Mouse (Mus musculus): ENCODE results near the gene Dtx1. TPM values are rescaled to one million over a fixed set of nuclear protein-coding genes. Genes with fewer than 3 reads are reported as not detected.
A peak's percentile ranks its signal among the peaks of the same experiment; 100 is the strongest.

Gene Dtx1
- total RNA-seq, 1 experiment: 13.6 TPM

DNA sequence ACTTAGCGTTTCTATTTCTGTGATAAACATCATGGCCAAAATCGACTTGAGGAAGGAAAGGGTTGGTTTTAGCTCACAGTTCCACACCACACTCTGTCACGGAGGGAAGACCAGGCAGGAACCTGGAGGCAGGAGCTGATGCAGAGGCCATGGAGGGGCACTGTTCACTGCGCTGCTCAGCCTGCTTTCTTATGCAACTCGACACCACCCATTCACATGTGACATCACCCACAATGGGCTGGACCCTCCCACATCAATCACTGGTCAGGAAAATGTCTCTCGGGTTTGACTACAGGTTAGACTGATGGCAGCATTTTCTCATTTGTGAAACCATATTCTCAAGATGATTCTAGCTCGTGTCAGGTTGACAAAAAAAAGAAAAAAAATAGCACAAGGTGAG lies 9.3 kb upstream of the Dtx1 start:
- in situ Hi-C loops (cut with MboI; ENCODE audit: low sequenced_read_pairs in 2 of 2, unreplicated experiment in 2 of 2): no loop called here
- peaks cover 4 to 18% of the 10 kb centered on the region in 2 experiments for H3K4me1 ChIP-seq (ENCODE audit: control insufficient read depth in 2 of 2, insufficient read depth in 2 of 2, low read length in 2 of 2, poor library complexity in 1 of 2)
- no peak overlapping the region for H3K27ac ChIP-seq (ENCODE audit: insufficient read depth, low read depth, low read length, poor library complexity, severe bottlenecking)
- H3K36me3 ChIP-seq (ENCODE audit: control insufficient read depth, insufficient read depth, low read length, poor library complexity, severe bottlenecking): no peaks in the 10 kb centered on the region
- TF ChIP-seq CHD2 (IDR thresholded peaks at IDR 0.05; ENCODE audit: low read depth, low read length) (no peak), MAFK (IDR thresholded peaks at IDR 0.05; ENCODE audit: insufficient read depth, low read depth, low read length) (no peak), ZNF384 (IDR thresholded peaks at IDR 0.05; ENCODE audit: low read depth, low read length) (no peak), ZC3H11A (IDR thresholded peaks at IDR 0.05; ENCODE audit: borderline replicate concordance, low read depth, low read length) (no peak), HCFC1 (IDR thresholded peaks at IDR 0.05; ENCODE audit: borderline replicate concordance, insufficient read depth, low read length) (no peak)
- DNase-seq (ENCODE audit: low read depth, low spot score): no peak
- no peak overlapping the region for H3K9ac ChIP-seq (ENCODE audit: insufficient read depth, low read depth, low read length, poor library complexity, severe bottlenecking)
- no peaks in the 10 kb centered on the region; the same call in 1 of the 2 replicates for H3K9me3 ChIP-seq (ENCODE audit: control insufficient read depth, insufficient read depth, low read depth, low read length)
- H3K4me3 ChIP-seq (ENCODE audit: insufficient read depth in 1 of 2, low read depth in 1 of 2, low read length in 2 of 2, poor library complexity in 1 of 2, severe bottlenecking in 1 of 2): no peak overlapping the region; a peak in 1 of 4 replicates

DNA sequence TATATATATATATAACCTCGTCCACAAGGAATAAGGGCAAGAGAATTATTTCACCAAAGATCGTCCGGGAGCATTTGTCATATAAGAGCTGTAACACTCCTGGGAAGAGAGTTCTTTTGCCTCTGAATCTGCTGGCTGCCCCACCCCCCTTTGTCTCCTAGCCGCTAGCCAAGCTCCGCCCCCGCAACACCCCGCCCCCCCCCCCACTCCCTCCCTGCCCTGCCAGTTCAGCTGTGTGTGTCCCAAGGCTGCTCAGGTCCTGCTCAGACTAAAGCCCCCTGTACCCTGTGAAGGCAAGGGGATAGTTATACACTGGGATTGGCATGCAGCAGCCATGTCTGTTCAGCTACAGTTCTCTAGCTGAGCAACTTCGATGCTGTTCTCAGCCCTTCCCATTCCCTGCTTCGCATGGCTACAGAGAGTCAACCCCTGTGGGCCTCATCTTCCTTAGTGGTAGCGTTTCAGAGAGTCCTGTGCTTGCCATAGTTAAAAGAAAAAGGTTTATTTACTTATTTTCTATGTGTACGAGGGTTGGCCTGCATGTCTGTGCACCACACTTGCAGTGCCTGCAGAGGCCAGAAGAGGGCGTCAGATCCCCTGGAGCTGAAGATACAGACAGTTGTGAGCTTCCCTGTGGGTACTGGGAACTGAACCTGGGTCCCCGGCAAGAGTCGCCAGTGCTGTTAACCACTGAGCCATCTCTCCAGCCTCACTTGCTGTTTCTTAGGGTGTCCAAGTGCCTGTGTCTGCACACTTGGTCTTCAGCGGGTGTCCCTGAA lies 7.1 kb upstream of the Dtx1 start:
- DNase-seq (ENCODE audit: low read depth, low spot score): no peak
- H3K9ac ChIP-seq (ENCODE audit: insufficient read depth, low read depth, low read length, poor library complexity, severe bottlenecking): no peak overlapping the region
- in situ Hi-C loops (cut with MboI; ENCODE audit: low sequenced_read_pairs in 2 of 2, unreplicated experiment in 2 of 2): no loop called here
- TF ChIP-seq ZNF384 (IDR thresholded peaks at IDR 0.05; ENCODE audit: low read depth, low read length): no peak
- no peaks in the 10 kb centered on the region; the same call in 1 of the 2 replicates for H3K9me3 ChIP-seq (ENCODE audit: control insufficient read depth, insufficient read depth, low read depth, low read length)
- H3K4me3 ChIP-seq (ENCODE audit: insufficient read depth in 1 of 2, low read depth in 1 of 2, low read length in 2 of 2, poor library complexity in 1 of 2, severe bottlenecking in 1 of 2): no peak overlapping the region
- H3K27ac ChIP-seq (ENCODE audit: insufficient read depth, low read depth, low read length, poor library complexity, severe bottlenecking): 0 out of 2 replicates have a peak overlapping the region, but pooled peaks have one; percentile 24
- H3K4me1 ChIP-seq (ENCODE audit: control insufficient read depth in 2 of 2, insufficient read depth in 2 of 2, low read length in 2 of 2, poor library complexity in 1 of 2): peaks cover 4 to 12% of the 10 kb centered on the region in 2 experiments; a peak in 3 of 4 replicates
- H3K36me3 ChIP-seq (ENCODE audit: control insufficient read depth, insufficient read depth, low read length, poor library complexity, severe bottlenecking): no peaks in the 10 kb centered on the region

DNA sequence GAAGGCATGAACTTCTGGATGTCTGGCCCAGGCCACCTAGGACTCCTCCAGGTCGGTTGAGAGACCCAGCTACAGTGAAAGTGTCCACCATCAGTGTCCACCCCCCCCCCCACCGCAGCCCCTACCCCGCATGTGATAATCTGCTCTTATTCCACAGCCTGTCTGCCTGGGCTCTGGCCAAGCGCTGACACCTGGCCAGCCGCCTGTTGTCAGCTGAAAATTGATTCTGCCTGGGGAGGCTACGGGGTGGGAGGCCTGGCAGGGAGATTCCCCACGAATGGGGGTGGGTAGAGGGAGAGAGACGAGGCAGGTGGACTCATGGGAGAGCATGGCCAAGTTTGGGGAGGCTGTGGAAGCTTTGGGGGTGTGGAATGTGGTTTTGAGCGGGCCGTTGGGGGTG lies 5.4 kb upstream of the Dtx1 start:
- Histone ChIP-seq H3K4me3 (ENCODE audit: insufficient read depth in 1 of 2, low read depth in 1 of 2, low read length in 2 of 2, poor library complexity in 1 of 2, severe bottlenecking in 1 of 2) (no peak overlapping the region), H3K4me1 (ENCODE audit: control insufficient read depth in 2 of 2, insufficient read depth in 2 of 2, low read length in 2 of 2, poor library complexity in 1 of 2) (peaks cover 4 to 12% of the 10 kb centered on the region in 2 experiments; a peak in 3 of 4 replicates), H3K9me3 (ENCODE audit: control insufficient read depth, insufficient read depth, low read depth, low read length) (no peaks in the 10 kb centered on the region; the same call in 1 of the 2 replicates), H3K36me3 (ENCODE audit: control insufficient read depth, insufficient read depth, low read length, poor library complexity, severe bottlenecking) (no peaks in the 10 kb centered on the region), H3K9ac (ENCODE audit: insufficient read depth, low read depth, low read length, poor library complexity, severe bottlenecking) (no peak overlapping the region), H3K27ac (ENCODE audit: insufficient read depth, low read depth, low read length, poor library complexity, severe bottlenecking) (no peak overlapping the region)
- in situ Hi-C loops (cut with MboI; ENCODE audit: low sequenced_read_pairs in 2 of 2, unreplicated experiment in 2 of 2): no loop called here
- TF ChIP-seq MAFK (IDR thresholded peaks at IDR 0.05; ENCODE audit: insufficient read depth, low read depth, low read length): no peak
- TF ChIP-seq HCFC1 (IDR thresholded peaks at IDR 0.05; ENCODE audit: borderline replicate concordance, insufficient read depth, low read length): no peak
- no peak for TF ChIP-seq ZNF384 (IDR thresholded peaks at IDR 0.05; ENCODE audit: low read depth, low read length)
- no peak for TF ChIP-seq CHD2 (IDR thresholded peaks at IDR 0.05; ENCODE audit: low read depth, low read length)
- TF ChIP-seq ZC3H11A (IDR thresholded peaks at IDR 0.05; ENCODE audit: borderline replicate concordance, low read depth, low read length): no peak
- DNase-seq (ENCODE audit: low read depth, low spot score): no peak

- DNase-seq (ENCODE audit: low read depth, low spot score): peak; percentile 73
- in situ Hi-C loops (cut with MboI; ENCODE audit: low sequenced_read_pairs in 2 of 2, unreplicated experiment in 2 of 2): no loop called here
- H3K9me3 ChIP-seq (ENCODE audit: control insufficient read depth, insufficient read depth, low read depth, low read length): no peaks in the 10 kb centered on the region
- no peak overlapping the region for H3K4me3 ChIP-seq (ENCODE audit: insufficient read depth in 1 of 2, low read depth in 1 of 2, low read length in 2 of 2, poor library complexity in 1 of 2, severe bottlenecking in 1 of 2)
- no peaks in the 10 kb centered on the region for H3K36me3 ChIP-seq (ENCODE audit: control insufficient read depth, insufficient read depth, low read length, poor library complexity, severe bottlenecking)
- TF ChIP-seq ZC3H11A (IDR thresholded peaks at IDR 0.05; ENCODE audit: borderline replicate concordance, low read depth, low read length) (peak; percentile 80; the same call in 1 of the 2 replicates), MAFK (IDR thresholded peaks at IDR 0.05; ENCODE audit: insufficient read depth, low read depth, low read length) (no peak)
- H3K4me1 ChIP-seq (ENCODE audit: control insufficient read depth in 2 of 2, insufficient read depth in 2 of 2, low read length in 2 of 2, poor library complexity in 1 of 2): peaks cover 2 to 7% of the 10 kb centered on the region in 2 experiments; a peak in 2 of 4 replicates
- H3K9ac ChIP-seq (ENCODE audit: insufficient read depth, low read depth, low read length, poor library complexity, severe bottlenecking): no peak overlapping the region; the same call in 1 of the 2 replicates
- H3K27ac ChIP-seq (ENCODE audit: insufficient read depth, low read depth, low read length, poor library complexity, severe bottlenecking): no peak overlapping the region
Measured at GRCm38 (mm10) chr5:120714314-120714713, 2.6 kb upstream of the Dtx1 start.

- Histone ChIP-seq H3K4me1 (ENCODE audit: control insufficient read depth in 2 of 2, insufficient read depth in 2 of 2, low read length in 2 of 2, poor library complexity in 1 of 2) (peaks cover 0 to 2% of the 10 kb centered on the region in 2 experiments; a peak in 1 of 4 replicates), H3K9ac (ENCODE audit: insufficient read depth, low read depth, low read length, poor library complexity, severe bottlenecking) (no peak overlapping the region), H3K36me3 (ENCODE audit: control insufficient read depth, insufficient read depth, low read length, poor library complexity, severe bottlenecking) (no peaks in the 10 kb centered on the region), H3K27ac (ENCODE audit: insufficient read depth, low read depth, low read length, poor library complexity, severe bottlenecking) (no peak overlapping the region), H3K9me3 (ENCODE audit: control insufficient read depth, insufficient read depth, low read depth, low read length) (no peaks in the 10 kb centered on the region), H3K4me3 (ENCODE audit: insufficient read depth in 1 of 2, low read depth in 1 of 2, low read length in 2 of 2, poor library complexity in 1 of 2, severe bottlenecking in 1 of 2) (no peak overlapping the region)
- DNase-seq (ENCODE audit: low read depth, low spot score): no peak
- TF ChIP-seq CHD2 (IDR thresholded peaks at IDR 0.05; ENCODE audit: low read depth, low read length) (no peak), HCFC1 (IDR thresholded peaks at IDR 0.05; ENCODE audit: borderline replicate concordance, insufficient read depth, low read length) (no peak), ZNF384 (IDR thresholded peaks at IDR 0.05; ENCODE audit: low read depth, low read length) (no peak), MAFK (IDR thresholded peaks at IDR 0.05; ENCODE audit: insufficient read depth, low read depth, low read length) (no peak), ZC3H11A (IDR thresholded peaks at IDR 0.05; ENCODE audit: borderline replicate concordance, low read depth, low read length) (no peak)
- in situ Hi-C loops (cut with MboI; ENCODE audit: low sequenced_read_pairs in 2 of 2, unreplicated experiment in 2 of 2): no loop called here
Measured at GRCm38 (mm10) chr5:120712721-120713120, 994 bp upstream of the Dtx1 start.
